Mouse (Mus musculus): Measurements from ENCODE around the gene Prdm16. TPM values are rescaled to one million over a fixed set of nuclear protein-coding genes. Genes with fewer than 3 reads are reported as not detected.

The Prdm16 gene
- polyA plus RNA-seq, 1 experiment = not detected

DNA sequence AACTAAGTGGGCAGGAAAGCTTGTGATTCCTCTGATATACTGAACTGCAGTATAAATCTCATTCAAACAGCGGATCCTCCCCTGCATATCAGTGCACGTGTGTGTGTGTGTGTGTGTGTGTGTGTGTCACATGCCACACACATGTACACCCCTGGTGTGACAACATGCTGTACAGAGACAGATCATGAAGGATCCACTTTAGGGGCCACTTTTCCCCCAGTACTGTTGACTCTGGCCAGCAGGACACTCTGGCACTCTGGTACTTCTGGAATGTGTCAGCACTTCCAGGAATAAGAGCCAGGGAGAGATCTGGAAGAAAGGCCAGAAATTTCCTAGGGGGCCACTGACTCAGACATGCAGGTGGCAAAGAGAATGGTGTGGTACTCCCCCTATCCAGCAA lies 10.4 kb downstream of the Prdm16 start:
- TF ChIP-seq CEBPB (IDR thresholded peaks at IDR 0.05; ENCODE audit: insufficient read depth, poor library complexity, severe bottlenecking) (no peak), TCF12 (IDR thresholded peaks at IDR 0.05; ENCODE audit: insufficient read depth, poor library complexity, severe bottlenecking) (no peak)
- no peak overlapping the region for H3K4me2 ChIP-seq (ENCODE audit: low read depth)
- no peaks in the 10 kb centered on the region for H3K36me3 ChIP-seq (ENCODE audit: control insufficient read depth, insufficient read depth)
- no peak overlapping the region for H3ac ChIP-seq (ENCODE audit: control insufficient read depth, insufficient read length)
- no peak overlapping the region for H3K4me3 ChIP-seq
- no peaks in the 10 kb centered on the region for H3K27me3 ChIP-seq (ENCODE audit: control insufficient read depth, insufficient read depth, insufficient read length)
- no peaks in the 10 kb centered on the region for H3K79me2 ChIP-seq (ENCODE audit: control insufficient read depth, insufficient read depth)

DNA sequence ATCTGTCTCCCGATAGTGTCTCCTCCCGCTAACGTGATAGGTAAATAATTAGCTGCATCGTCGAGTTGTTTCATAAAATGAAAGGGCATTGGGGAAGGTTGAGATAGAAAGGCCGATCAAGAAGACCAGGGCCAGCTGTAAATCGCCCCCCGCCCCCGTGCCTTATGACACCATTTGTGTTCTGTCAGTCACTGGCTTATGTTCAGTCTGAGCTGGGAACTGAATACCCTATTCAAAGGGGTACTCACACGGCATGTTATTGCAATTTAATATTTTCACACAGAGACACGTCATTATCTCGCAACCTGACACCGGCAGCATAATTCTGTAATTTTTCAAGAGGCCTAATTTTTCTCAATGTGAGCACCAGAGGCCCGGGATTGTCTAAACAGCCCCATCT lies 11.0 kb downstream of the Prdm16 start:
- H3ac ChIP-seq (ENCODE audit: control insufficient read depth, insufficient read length) = no peak overlapping the region
- no peaks in the 10 kb centered on the region for H3K36me3 ChIP-seq (ENCODE audit: control insufficient read depth, insufficient read depth)
- no peak overlapping the region for H3K4me3 ChIP-seq
- no peaks in the 10 kb centered on the region for H3K79me2 ChIP-seq (ENCODE audit: control insufficient read depth, insufficient read depth)
- no peak for TF ChIP-seq REST (IDR thresholded peaks at IDR 0.05; ENCODE audit: insufficient read depth, insufficient read length)
- no peak for TF ChIP-seq MYOD1 (IDR thresholded peaks at IDR 0.05; ENCODE audit: control insufficient read depth in 1 of 3, insufficient read length in 2 of 3, low read depth in 2 of 3)
- TF ChIP-seq USF1 (IDR thresholded peaks at IDR 0.05; ENCODE audit: low read depth) = no peak
- TF ChIP-seq POLR2A (IDR thresholded peaks at IDR 0.05; ENCODE audit: insufficient read length, low read depth) = no peak
- no peak for TF ChIP-seq CEBPB (IDR thresholded peaks at IDR 0.05; ENCODE audit: insufficient read depth, poor library complexity, severe bottlenecking)
- TF ChIP-seq MAX (IDR thresholded peaks at IDR 0.05; ENCODE audit: low read depth) = no peak
- no peak for TF ChIP-seq TCF3 (IDR thresholded peaks at IDR 0.05; ENCODE audit: insufficient read length, low read depth)
- no peak for TF ChIP-seq MYOG (IDR thresholded peaks at IDR 0.05; ENCODE audit: control insufficient read depth in 1 of 3, insufficient read depth in 1 of 3, insufficient read length in 2 of 3, low read depth in 2 of 3)
- TF ChIP-seq POLR2AphosphoS2 (IDR thresholded peaks at IDR 0.05; ENCODE audit: insufficient read length, low read depth) = no peak
- no peak for TF ChIP-seq SRF (IDR thresholded peaks at IDR 0.05; ENCODE audit: control insufficient read depth, insufficient read length, low read depth)
- no peak for TF ChIP-seq TCF12 (IDR thresholded peaks at IDR 0.05; ENCODE audit: insufficient read depth, poor library complexity, severe bottlenecking)
- TF ChIP-seq E2F4 (IDR thresholded peaks at IDR 0.05; ENCODE audit: insufficient read depth) = no peak
- no peak overlapping the region for H3K4me2 ChIP-seq (ENCODE audit: low read depth)
- H3K27me3 ChIP-seq (ENCODE audit: control insufficient read depth, insufficient read depth, insufficient read length) = no peaks in the 10 kb centered on the region

DNA sequence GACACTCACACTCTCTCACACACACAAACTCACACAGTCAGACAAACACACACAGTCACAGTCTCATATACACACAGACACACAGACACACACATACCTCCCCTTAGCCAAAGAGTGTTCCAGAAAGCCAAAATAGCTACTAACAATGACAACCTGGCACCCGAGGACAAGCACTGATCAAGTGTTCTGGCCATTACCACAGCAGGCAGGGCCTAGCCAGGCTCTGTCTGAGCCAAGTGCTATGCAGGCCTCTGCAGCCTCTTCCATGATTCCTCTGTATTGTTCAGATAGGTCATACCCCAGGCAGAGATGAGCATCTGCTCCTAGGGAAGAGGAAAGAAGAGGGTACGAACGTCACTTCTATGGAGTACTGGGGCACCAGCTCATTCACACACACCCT lies 13.4 kb downstream of the Prdm16 start:
- Histone ChIP-seq H3K27me3 (ENCODE audit: control insufficient read depth, insufficient read depth, insufficient read length) (no peaks in the 10 kb centered on the region), H3K4me3 (no peak overlapping the region), H3K4me2 (ENCODE audit: low read depth) (no peak overlapping the region), H3K79me2 (ENCODE audit: control insufficient read depth, insufficient read depth) (no peaks in the 10 kb centered on the region), H3K36me3 (ENCODE audit: control insufficient read depth, insufficient read depth) (no peaks in the 10 kb centered on the region), H3ac (ENCODE audit: control insufficient read depth, insufficient read length) (no peak overlapping the region)
- TF ChIP-seq TCF12 (IDR thresholded peaks at IDR 0.05; ENCODE audit: insufficient read depth, poor library complexity, severe bottlenecking) = no peak
- TF ChIP-seq POLR2A (IDR thresholded peaks at IDR 0.05; ENCODE audit: insufficient read length, low read depth) = no peak
- TF ChIP-seq POLR2AphosphoS2 (IDR thresholded peaks at IDR 0.05; ENCODE audit: insufficient read length, low read depth) = no peak
- TF ChIP-seq SRF (IDR thresholded peaks at IDR 0.05; ENCODE audit: control insufficient read depth, insufficient read length, low read depth) = no peak
- TF ChIP-seq CEBPB (IDR thresholded peaks at IDR 0.05; ENCODE audit: insufficient read depth, poor library complexity, severe bottlenecking) = no peak
- no peak for TF ChIP-seq TCF3 (IDR thresholded peaks at IDR 0.05; ENCODE audit: insufficient read length, low read depth)
- TF ChIP-seq REST (IDR thresholded peaks at IDR 0.05; ENCODE audit: insufficient read depth, insufficient read length) = no peak
- TF ChIP-seq USF1 (IDR thresholded peaks at IDR 0.05; ENCODE audit: low read depth) = no peak
- no peak for TF ChIP-seq MAX (IDR thresholded peaks at IDR 0.05; ENCODE audit: low read depth)
- no peak for TF ChIP-seq MYOG (IDR thresholded peaks at IDR 0.05; ENCODE audit: control insufficient read depth in 1 of 3, insufficient read depth in 1 of 3, insufficient read length in 2 of 3, low read depth in 2 of 3)
- no peak for TF ChIP-seq E2F4 (IDR thresholded peaks at IDR 0.05; ENCODE audit: insufficient read depth)

DNA sequence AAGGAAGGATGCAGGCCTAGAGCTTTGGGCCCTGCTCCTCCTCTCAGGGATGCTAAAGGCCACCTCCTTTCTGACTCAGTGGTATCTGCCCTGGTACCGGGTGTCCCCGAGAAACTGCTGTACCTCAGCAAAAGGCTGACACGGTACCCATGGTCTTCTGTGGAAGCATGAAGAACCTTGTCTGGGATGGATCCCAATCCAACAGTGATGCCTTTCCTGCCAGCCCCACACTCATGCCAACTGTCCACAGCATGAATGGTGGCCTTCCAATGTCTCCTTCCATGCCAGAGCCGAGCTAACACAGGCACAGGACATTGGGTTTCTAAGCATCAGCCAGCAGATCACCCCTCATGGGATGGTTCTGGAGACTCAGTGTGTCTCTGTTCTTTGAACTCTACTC lies 14.2 kb downstream of the Prdm16 start:
- Histone ChIP-seq H3ac (ENCODE audit: control insufficient read depth, insufficient read length) (no peak overlapping the region), H3K79me2 (ENCODE audit: control insufficient read depth, insufficient read depth) (no peaks in the 10 kb centered on the region), H3K27me3 (ENCODE audit: control insufficient read depth, insufficient read depth, insufficient read length) (no peaks in the 10 kb centered on the region), H3K36me3 (ENCODE audit: control insufficient read depth, insufficient read depth) (no peaks in the 10 kb centered on the region), H3K4me3 (no peak overlapping the region), H3K4me2 (ENCODE audit: low read depth) (no peak overlapping the region)
- TF ChIP-seq MYOD1 (IDR thresholded peaks at IDR 0.05; ENCODE audit: control insufficient read depth in 1 of 3, insufficient read length in 2 of 3, low read depth in 2 of 3) = no peak
- TF ChIP-seq POLR2AphosphoS2 (IDR thresholded peaks at IDR 0.05; ENCODE audit: insufficient read length, low read depth) = no peak
- TF ChIP-seq USF1 (IDR thresholded peaks at IDR 0.05; ENCODE audit: low read depth) = no peak
- TF ChIP-seq REST (IDR thresholded peaks at IDR 0.05; ENCODE audit: insufficient read depth, insufficient read length) = no peak
- TF ChIP-seq TCF3 (IDR thresholded peaks at IDR 0.05; ENCODE audit: insufficient read length, low read depth) = no peak
- no peak for TF ChIP-seq SRF (IDR thresholded peaks at IDR 0.05; ENCODE audit: control insufficient read depth, insufficient read length, low read depth)
- TF ChIP-seq POLR2A (IDR thresholded peaks at IDR 0.05; ENCODE audit: insufficient read length, low read depth) = no peak
- TF ChIP-seq MAX (IDR thresholded peaks at IDR 0.05; ENCODE audit: low read depth) = no peak
- no peak for TF ChIP-seq TCF12 (IDR thresholded peaks at IDR 0.05; ENCODE audit: insufficient read depth, poor library complexity, severe bottlenecking)
- TF ChIP-seq E2F4 (IDR thresholded peaks at IDR 0.05; ENCODE audit: insufficient read depth) = no peak
- TF ChIP-seq MYOG (IDR thresholded peaks at IDR 0.05; ENCODE audit: control insufficient read depth in 1 of 3, insufficient read depth in 1 of 3, insufficient read length in 2 of 3, low read depth in 2 of 3) = no peak
- TF ChIP-seq CEBPB (IDR thresholded peaks at IDR 0.05; ENCODE audit: insufficient read depth, poor library complexity, severe bottlenecking) = no peak

DNA sequence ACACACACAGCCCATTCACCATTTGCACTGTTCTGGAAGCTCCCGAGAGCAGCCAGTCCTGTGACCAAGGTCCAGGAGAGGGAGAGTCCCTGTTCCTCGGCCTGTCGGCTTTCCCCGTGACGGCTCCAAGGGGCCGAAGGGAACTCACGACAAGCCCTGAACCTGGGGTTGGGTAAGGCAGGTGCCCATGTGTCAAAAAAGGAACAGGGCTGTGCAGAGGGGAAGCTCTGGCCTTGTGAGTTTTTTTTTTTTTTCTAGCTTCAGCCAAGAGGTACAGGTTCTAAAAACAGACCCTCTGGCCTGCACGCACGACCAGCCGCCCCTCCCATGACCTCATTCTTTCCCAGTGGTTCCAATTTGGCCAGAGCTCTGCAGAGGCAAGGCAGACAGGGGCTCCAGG lies 25.5 kb downstream of the Prdm16 start:
- Histone ChIP-seq H3K4me3 (no peak overlapping the region), H3K36me3 (ENCODE audit: control insufficient read depth, insufficient read depth) (no peaks in the 10 kb centered on the region), H3K4me2 (ENCODE audit: low read depth) (no peak overlapping the region), H3K27me3 (ENCODE audit: control insufficient read depth, insufficient read depth, insufficient read length) (no peaks in the 10 kb centered on the region), H3ac (ENCODE audit: control insufficient read depth, insufficient read length) (no peak overlapping the region), H3K79me2 (ENCODE audit: control insufficient read depth, insufficient read depth) (no peaks in the 10 kb centered on the region)
- TF ChIP-seq TCF3 (IDR thresholded peaks at IDR 0.05; ENCODE audit: insufficient read length, low read depth) (no peak), MYOG (IDR thresholded peaks at IDR 0.05; ENCODE audit: control insufficient read depth in 1 of 3, insufficient read depth in 1 of 3, insufficient read length in 2 of 3, low read depth in 2 of 3) (no peak), USF1 (IDR thresholded peaks at IDR 0.05; ENCODE audit: low read depth) (no peak), SRF (IDR thresholded peaks at IDR 0.05; ENCODE audit: control insufficient read depth, insufficient read length, low read depth) (no peak), REST (IDR thresholded peaks at IDR 0.05; ENCODE audit: insufficient read depth, insufficient read length) (no peak), POLR2AphosphoS2 (IDR thresholded peaks at IDR 0.05; ENCODE audit: insufficient read length, low read depth) (no peak)

Measured in myocyte (in vitro differentiated cells).